Mouse (Mus musculus): Measurements from ENCODE around the gene Iars. TPM values are rescaled to one million over a fixed set of nuclear protein-coding genes. Genes with fewer than 3 reads are reported as not detected.
"Not testable (repeated sequence)": the region's sequence is repeated elsewhere in the genome, so short reads cannot be mapped to it uniquely, and the experiment has no call there.

The Iars gene
- polyA plus RNA-seq, 1 experiment, result 37.3 TPM

- DNase-seq (ENCODE audit: extremely low spot score in 1 of 2, low spot score in 1 of 2), result no peak
Observed at GRCm38 (mm10) chr13:49719310-49719709, 37.4 kb downstream of the Iars start.

GRCm38 (mm10) chr13:49736430-49736829 is 54.5 kb downstream of the Iars start:
- no peak for DNase-seq (ENCODE audit: extremely low spot score in 1 of 2, low spot score in 1 of 2)

GRCm38 (mm10) chr13:49738011-49738410 is 56.1 kb downstream of the Iars start:
- DNase-seq (ENCODE audit: extremely low spot score in 1 of 2, low spot score in 1 of 2), result no peak

- no peak for DNase-seq (ENCODE audit: extremely low spot score in 1 of 2, low spot score in 1 of 2)
Observed at GRCm38 (mm10) chr13:49741285-49742040, 59.6 kb downstream of the Iars start.

- no peak for DNase-seq (ENCODE audit: extremely low spot score in 1 of 2, low spot score in 1 of 2)
Observed at GRCm38 (mm10) chr13:49756591-49756990, 74.7 kb downstream of the Iars start.

- no peak for DNase-seq (ENCODE audit: extremely low spot score in 1 of 2, low spot score in 1 of 2)
Observed at GRCm38 (mm10) chr13:49757966-49758365, 76.1 kb downstream of the Iars start.

GRCm38 (mm10) chr13:49760675-49761074 is 78.8 kb downstream of the Iars start:
- no peak for DNase-seq (ENCODE audit: extremely low spot score in 1 of 2, low spot score in 1 of 2)

- no peak for DNase-seq (ENCODE audit: extremely low spot score in 1 of 2, low spot score in 1 of 2)
Observed at GRCm38 (mm10) chr13:49762208-49762607, 80.3 kb downstream of the Iars start.

- DNase-seq (ENCODE audit: extremely low spot score in 1 of 2, low spot score in 1 of 2), result no peak
Observed at GRCm38 (mm10) chr13:49765306-49765705, 83.4 kb downstream of the Iars start.

- no peak for DNase-seq (ENCODE audit: extremely low spot score in 1 of 2, low spot score in 1 of 2)
Observed at GRCm38 (mm10) chr13:49766269-49766668, 84.4 kb downstream of the Iars start.

GRCm38 (mm10) chr13:49768048-49768447 is 86.1 kb downstream of the Iars start:
- DNase-seq (ENCODE audit: extremely low spot score in 1 of 2, low spot score in 1 of 2), result no peak

- no peak for DNase-seq (ENCODE audit: extremely low spot score in 1 of 2, low spot score in 1 of 2)
Observed at GRCm38 (mm10) chr13:49769111-49769510, 87.2 kb downstream of the Iars start.

- DNase-seq (ENCODE audit: extremely low spot score in 1 of 2, low spot score in 1 of 2), result not testable (repeated sequence)
Observed at GRCm38 (mm10) chr13:49771536-49771935, 89.6 kb downstream of the Iars start.

Other genes starting within 250 kb of the Iars start
- 0.40 and 0.44 TPM in 2 replicates for gene Tes3-ps, start 188.8 kb upstream of the Iars start, polyA plus RNA-seq (2012; rRNA removed)
- gene Ecm2, start 177.3 kb upstream of the Iars start, polyA plus RNA-seq (2012; rRNA removed), result 3.0 and 3.6 TPM in 2 replicates
- gene Aspn, start 137.7 kb upstream of the Iars start, polyA plus RNA-seq (2012; rRNA removed), result 1.0 and 2.0 TPM in 2 replicates
- gene Omd, start 99.6 kb upstream of the Iars start, polyA plus RNA-seq (2012; rRNA removed), result 1.3 and 2.0 TPM in 2 replicates
- 5.5 and 10.3 TPM in 2 replicates for gene Ogn, start 74.1 kb upstream of the Iars start, polyA plus RNA-seq (2012; rRNA removed)
- 0.76 and 1.5 TPM in 2 replicates for gene Cenpp, start 29.3 kb upstream of the Iars start, polyA plus RNA-seq (2012; rRNA removed)
- 12.9 and 13.3 TPM in 2 replicates for gene Nol8, start 29.0 kb upstream of the Iars start, polyA plus RNA-seq (2012; rRNA removed)
- gene Gm30302, start 116.9 kb downstream of the Iars start, polyA plus RNA-seq (2012; rRNA removed), result not detected in 2 replicates